7 mouse cellular contexts compared by ENCODE assay signal in the genomic region with DNA sequence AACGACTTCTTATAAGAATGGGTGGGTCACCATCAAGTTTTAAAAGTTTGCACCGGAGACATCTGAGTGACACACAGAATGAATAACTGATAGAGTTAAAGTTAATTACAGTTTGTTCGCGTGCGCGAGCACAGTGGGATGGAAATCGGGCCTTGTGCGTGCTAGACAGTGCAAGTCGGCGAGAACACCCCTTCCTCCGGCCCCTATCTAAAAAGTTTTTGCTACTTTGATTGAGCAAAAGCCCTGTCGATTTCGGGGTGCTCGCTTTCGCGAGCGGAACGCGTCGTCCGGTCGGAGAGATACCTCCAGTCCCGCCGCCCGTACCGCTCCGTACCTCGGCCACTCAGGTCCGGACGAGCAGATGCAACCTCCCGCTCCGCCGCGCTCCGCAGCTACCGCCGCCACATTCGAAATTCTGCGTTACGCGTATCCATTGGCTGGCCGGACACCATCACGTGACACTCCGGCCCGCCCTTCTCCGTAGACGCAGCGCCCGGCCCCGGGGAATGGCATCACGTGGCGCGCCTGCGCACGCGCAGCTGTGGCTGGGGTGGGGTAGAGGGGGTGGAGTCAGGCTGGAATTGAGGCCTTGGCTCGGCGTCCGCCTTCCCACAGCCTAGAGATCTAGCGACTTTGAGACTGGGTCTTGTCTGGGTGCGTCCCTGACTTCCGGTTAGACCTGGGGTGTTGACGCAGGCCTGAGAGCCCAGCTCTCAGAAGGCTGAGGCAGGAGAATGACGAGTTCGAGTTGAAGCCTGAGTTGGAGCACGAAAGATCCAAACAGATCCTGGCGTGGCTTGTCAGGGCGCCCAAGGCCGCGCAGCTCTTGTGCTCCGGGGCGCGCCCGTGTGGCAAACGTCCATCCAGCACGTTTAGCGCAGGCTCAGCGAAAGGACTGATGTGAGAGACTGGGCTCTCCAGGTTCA. TPM values are rescaled to one million over a fixed set of nuclear protein-coding genes. Genes with fewer than 3 reads are reported as not detected.
DNase-seq lines count a peak whose midpoint lies in the region; ATAC-seq lines count a peak whose summit lies in the region.

TSS of gene Sgo1 (minus strand) at position 457 of the 926 bp plus-strand sequence.

- no peaks in the 10 kb centered on the region for H3K9me3 ChIP-seq in embryonic facial prominence, embryonic 12.5 days
- H3K9me3 ChIP-seq in limb, embryonic 11.5 days (ENCODE audit: control insufficient read depth, low read length), result no peaks in the 10 kb centered on the region
- H3K9me3 ChIP-seq in midbrain, embryonic 14.5 days (ENCODE audit: control insufficient read depth, low read length), result no peaks in the 10 kb centered on the region

- H3K27me3 ChIP-seq in embryonic facial prominence, embryonic 12.5 days, result no peaks in the 10 kb centered on the region
- H3K27me3 ChIP-seq in limb, embryonic 11.5 days (ENCODE audit: control insufficient read depth, insufficient read depth, low read length), result no peaks in the 10 kb centered on the region
- no peaks in the 10 kb centered on the region for H3K27me3 ChIP-seq in midbrain, embryonic 14.5 days (ENCODE audit: control insufficient read depth, insufficient read depth, low read length)

- H3K9ac ChIP-seq in embryonic facial prominence, embryonic 12.5 days, result peak within 1 kb of the TSS; percentile 64
- H3K9ac ChIP-seq in limb, embryonic 11.5 days (ENCODE audit: low read length), result peak within 1 kb of the TSS; percentile 76
- peak within 1 kb of the TSS; percentile 71 for H3K9ac ChIP-seq in midbrain, embryonic 14.5 days (replicated peaks; ENCODE audit: low read length)

- H3K4me2 ChIP-seq in embryonic facial prominence, embryonic 12.5 days (replicated peaks), result peak within 1 kb of the TSS; percentile 54
- peak within 1 kb of the TSS; percentile 56 for H3K4me2 ChIP-seq in limb, embryonic 11.5 days (ENCODE audit: low read depth, severe bottlenecking)
- peak within 1 kb of the TSS; percentile 77 for H3K4me2 ChIP-seq in midbrain, embryonic 14.5 days (ENCODE audit: low read length)

- peak within 1 kb of the TSS; percentile 97 for H3K27ac ChIP-seq in embryonic facial prominence, embryonic 12.5 days
- peak within 1 kb of the TSS; percentile 90 for H3K27ac ChIP-seq in limb, embryonic 11.5 days (replicated peaks; ENCODE audit: low read depth, low read length)
- H3K27ac ChIP-seq in midbrain, embryonic 14.5 days (replicated peaks; ENCODE audit: low read depth, low read length), result peak within 1 kb of the TSS; percentile 97

- WGBS in embryonic facial prominence, embryonic 12.5 days, result under 1% methylated on average over 78 of the region's 78 CpGs
- WGBS in limb, embryonic 11.5 days, result under 1% methylated on average over 78 of the region's 78 CpGs
- WGBS in midbrain, embryonic 14.5 days, result under 1% methylated on average over 78 of the region's 78 CpGs

- no peaks in the 10 kb centered on the region for H3K4me1 ChIP-seq in embryonic facial prominence, embryonic 12.5 days
- H3K4me1 ChIP-seq in limb, embryonic 11.5 days (ENCODE audit: control insufficient read depth, insufficient read depth, low read length), result no peaks in the 10 kb centered on the region
- no peaks in the 10 kb centered on the region for H3K4me1 ChIP-seq in midbrain, embryonic 14.5 days (ENCODE audit: control insufficient read depth, insufficient read depth, low read length)

- H3K4me3 ChIP-seq in embryonic facial prominence, embryonic 12.5 days, result peak within 1 kb of the TSS; percentile 55
- peak within 1 kb of the TSS; percentile 60 for H3K4me3 ChIP-seq in limb, embryonic 11.5 days (ENCODE audit: low read depth, low read length)
- H3K4me3 ChIP-seq in midbrain, embryonic 14.5 days (replicated peaks; ENCODE audit: low read depth, low read length), result peak within 1 kb of the TSS; percentile 53

- H3K36me3 ChIP-seq in embryonic facial prominence, embryonic 12.5 days, result peaks cover 10% of the 10 kb centered on the region; the same call in 1 of the 2 replicates
- H3K36me3 ChIP-seq in limb, embryonic 11.5 days (ENCODE audit: control insufficient read depth, insufficient read depth, low read length), result no peaks in the 10 kb centered on the region; the same call in 1 of the 2 replicates
- H3K36me3 ChIP-seq in midbrain, embryonic 14.5 days (ENCODE audit: control insufficient read depth, insufficient read depth, low read length), result no peaks in the 10 kb centered on the region

- peak; percentile 99 for ATAC-seq in embryonic facial prominence, embryonic 12.5 days (ENCODE audit: insufficient number of reproducible peaks, insufficient read depth, low FRiP score, low TSS enrichment)
- peak; percentile 100 for ATAC-seq in limb, embryonic 11.5 days (ENCODE audit: insufficient number of reproducible peaks, low FRiP score, low TSS enrichment, low read depth)
- ATAC-seq in midbrain, embryonic 14.5 days (ENCODE audit: low FRiP score, low TSS enrichment), result peak; percentile 99

- peak; percentile 99 for DNase-seq in adrenal gland, postnatal 25 days
- DNase-seq in heart, adult 11 months, result peak; percentile 100
- peak; percentile 97 for DNase-seq in kidney, adult 18-20 months
- peak; percentile 98 for DNase-seq in limb, embryonic 11.5 days (ENCODE audit: low spot score)
- peak; percentile 99 for DNase-seq in midbrain, embryonic 14.5 days
- DNase-seq in spleen, adult 18-20 months, result peak; percentile 95 to 96

RNA-seq across cellular contexts. Expression of gene Sgo1, which starts in this region (rescaled TPM):
- total RNA-seq in adrenal gland, postnatal 25 days (2021), result 2.3 and 2.8 TPM in 2 replicates
- 33.3 and 39.2 TPM in 2 replicates for polyA plus RNA-seq in embryonic facial prominence, embryonic 12.5 days (2016; fragmentation: Nextera tagmentation; extraction: Ambion mirVana)
- polyA plus RNA-seq in limb, embryonic 11.5 days (2014; fragmentation: Nextera tagmentation; extraction: Ambion mirVana), result 54.4 and 56.3 TPM in 2 replicates
- polyA plus RNA-seq in midbrain, embryonic 14.5 days (2014; fragmentation: Nextera tagmentation; extraction: Ambion mirVana), result 7.3 and 9.2 TPM in 2 replicates

Comparison
In these comparisons a context has a peak if more than half of its experiments do, and no peak if none do; other contexts are left out.
1. Peak in every context shown above with its lines: DNase-seq, ATAC-seq, H3K4me3 ChIP-seq and H3K27ac ChIP-seq.